Mouse (Mus musculus) liver, embryonic 15.5 days (tissue): Measurements from ENCODE around the gene Slc22a21. TPM values are rescaled to one million over a fixed set of nuclear protein-coding genes. Genes with fewer than 3 reads are reported as not detected.
"Not testable (repeated sequence)": the region's sequence is repeated elsewhere in the genome, so short reads cannot be mapped to it uniquely, and the experiment has no call there.

Source experiments
- ATAC-seq: fragments of 200-750 bp; cut with Nextera tagmentation; 2 replicates; pipeline ENCODE4 v1.8.0; 2017; ENCODE audit warnings: moderate number of reproducible peaks, mild to moderate bottlenecking, moderate library complexity; ENCODE audit not compliant: insufficient read depth
- H3K27ac ChIP-seq: fragments of 300-500 bp; sonication (generic); replicated peaks from 2 replicates; pipeline ENCODE4 v1.5.1; 2015; ENCODE audit warnings: mild to moderate bottlenecking, inconsistent platforms
- H3K27me3 ChIP-seq: fragments of 300-500 bp; sonication (generic); 2 replicates; pipeline ENCODE4 v1.6.1; 2015; ENCODE audit warnings: mild to moderate bottlenecking, inconsistent platforms
- H3K36me3 ChIP-seq: fragments of 300-500 bp; sonication (generic); replicated peaks from 2 replicates; pipeline ENCODE4 v1.6.1; 2015; ENCODE audit warnings: moderate library complexity, mild to moderate bottlenecking, inconsistent platforms
- H3K4me1 ChIP-seq: fragments of 300-500 bp; sonication (generic); replicated peaks from 2 replicates; pipeline ENCODE4 v1.6.1; 2015; ENCODE audit warnings: inconsistent platforms
- H3K4me2 ChIP-seq: fragments of 300-500 bp; sonication (generic); 2 replicates; pipeline ENCODE4 v1.6.1; 2015; ENCODE audit warnings: moderate library complexity, mild to moderate bottlenecking, inconsistent platforms
- H3K4me3 ChIP-seq: fragments of 300-500 bp; sonication (generic); replicated peaks from 2 replicates; pipeline ENCODE4 v1.5.1; 2015; ENCODE audit warnings: mild to moderate bottlenecking, inconsistent platforms
- H3K9ac ChIP-seq: fragments of 300-500 bp; sonication (generic); 2 replicates; pipeline ENCODE4 v1.6.1; 2015; ENCODE audit warnings: moderate library complexity, mild to moderate bottlenecking, inconsistent platforms
- H3K9me3 ChIP-seq: fragments of 300-500 bp; sonication (generic); replicated peaks from 2 replicates; pipeline ENCODE4 v1.6.1; 2016; ENCODE audit warnings: inconsistent platforms
- WGBS: fragments of 180-500 bp; shearing (Covaris S2); methylation state at CpG from one replicate; pipeline ENCODE4 v1.1.7; 2015; ENCODE audit warnings: mixed read lengths; ENCODE audit not compliant: insufficient replicate concordance; 5-methylcytosine and 5-hydroxymethylcytosine counted together
- polyA plus RNA-seq: library from polyadenylated mRNA; unstranded; fragments of >200 nt; fragmentation: Nextera tagmentation; extraction: Ambion mirVana; gene quantifications from 2 replicates; pipeline ENCODE4 v1.2.1, GENCODE M21; 2015

Slc22a21 gene
- polyA plus RNA-seq, 1 experiment from 2014 or later, result 1.1 TPM

GRCm38 (mm10) chr11:53992264-53992663 is 12.1 kb upstream of the Slc22a21 start:
- Histone ChIP-seq H3K4me3 (no peak overlapping the region), H3K4me2 (no peak overlapping the region), H3K36me3 (peaks cover 100% of the 10 kb centered on the region), H3K27me3 (no peaks in the 10 kb centered on the region), H3K9ac (no peak overlapping the region), H3K9me3 (no peaks in the 10 kb centered on the region), H3K4me1 (no peaks in the 10 kb centered on the region), H3K27ac (no peak overlapping the region)
- 79% methylated on average over 4 of the region's 4 CpGs for WGBS
- no peak for ATAC-seq

GRCm38 (mm10) chr11:53989232-53989631 is 9.1 kb upstream of the Slc22a21 start:
- Histone ChIP-seq H3K4me1 (no peaks in the 10 kb centered on the region), H3K9me3 (no peaks in the 10 kb centered on the region), H3K9ac (no peak overlapping the region), H3K27ac (no peak overlapping the region), H3K4me2 (no peak overlapping the region), H3K4me3 (no peak overlapping the region), H3K27me3 (no peaks in the 10 kb centered on the region), H3K36me3 (peaks cover 99% of the 10 kb centered on the region)
- ATAC-seq, result no peak
- 50% methylated on average over 1 of the region's 1 CpGs for WGBS

- peaks cover 99% of the 10 kb centered on the region for H3K36me3 ChIP-seq
These were observed 7.9 kb upstream of the Slc22a21 start for GRCm38 (mm10) chr11:53988081-53988480.

GRCm38 (mm10) chr11:53981396-53981795 is 1.3 kb upstream of the Slc22a21 start:
- Histone ChIP-seq H3K9ac (no peak overlapping the region), H3K4me2 (no peak overlapping the region), H3K4me3 (no peak overlapping the region), H3K4me1 (peaks cover 18% of the 10 kb centered on the region), H3K27ac (no peak overlapping the region), H3K9me3 (no peaks in the 10 kb centered on the region), H3K36me3 (peaks cover 40% of the 10 kb centered on the region), H3K27me3 (peaks cover 16% of the 10 kb centered on the region)
- ATAC-seq, result no peak
- WGBS, result 84% methylated on average over 4 of the region's 4 CpGs

More at GRCm38 (mm10) chr11:53988081-53988480, 7.9 kb upstream of the Slc22a21 start:
- no peak overlapping the region for H3K27ac ChIP-seq
- H3K9me3 ChIP-seq, result no peaks in the 10 kb centered on the region
- H3K4me3 ChIP-seq, result no peak overlapping the region
- H3K27me3 ChIP-seq, result no peaks in the 10 kb centered on the region
- no peak overlapping the region for H3K4me2 ChIP-seq
- 88% methylated on average over 4 of the region's 4 CpGs for WGBS
- H3K9ac ChIP-seq, result no peak overlapping the region
- H3K4me1 ChIP-seq, result no peaks in the 10 kb centered on the region
- ATAC-seq, result no peak

- Histone ChIP-seq H3K4me2 (peak overlapping the region; percentile 96), H3K27me3 (peaks cover 16% of the 10 kb centered on the region), H3K9ac (peak overlapping the region; percentile 60), H3K4me1 (peaks cover 18% of the 10 kb centered on the region), H3K36me3 (peaks cover 21% of the 10 kb centered on the region), H3K4me3 (peak overlapping the region; percentile 59)
- H3K27ac ChIP-seq, H3K9me3 ChIP-seq, ATAC-seq: not testable (repeated sequence)
- under 1% methylated on average over 23 of the region's 23 CpGs for WGBS
These were observed 710 bp downstream of the Slc22a21 start for GRCm38 (mm10) chr11:53979456-53979787.

- no peak overlapping the region for H3K27ac ChIP-seq
- H3K9ac ChIP-seq, result no peak overlapping the region
- peaks cover 18% of the 10 kb centered on the region for H3K4me1 ChIP-seq
- ATAC-seq, result no peak
- H3K9me3 ChIP-seq, result no peaks in the 10 kb centered on the region
- no peak overlapping the region for H3K4me2 ChIP-seq
- peaks cover 5% of the 10 kb centered on the region for H3K36me3 ChIP-seq
- H3K27me3 ChIP-seq, result peaks cover 16% of the 10 kb centered on the region
- H3K4me3 ChIP-seq, result no peak overlapping the region
- 48% methylated on average over 3 of the region's 3 CpGs for WGBS
These were observed 2.5 kb downstream of the Slc22a21 start for GRCm38 (mm10) chr11:53977672-53978071.

GRCm38 (mm10) chr11:53975559-53975958 is 4.6 kb downstream of the Slc22a21 start:
- ATAC-seq, result no peak

GRCm38 (mm10) chr11:53958984-53959383 is 21.1 kb downstream of the Slc22a21 start:
- Histone ChIP-seq H3K4me3 (no peak overlapping the region), H3K9me3 (no peaks in the 10 kb centered on the region), H3K27me3 (no peaks in the 10 kb centered on the region), H3K9ac (no peak overlapping the region), H3K4me1 (no peaks in the 10 kb centered on the region), H3K4me2 (no peak overlapping the region), H3K27ac (no peak overlapping the region), H3K36me3 (no peaks in the 10 kb centered on the region)
- 54% methylated on average over 3 of the region's 3 CpGs for WGBS
- no peak for ATAC-seq

More at GRCm38 (mm10) chr11:53975559-53975958, 4.6 kb downstream of the Slc22a21 start:
- Histone ChIP-seq H3K9ac (no peak overlapping the region), H3K4me2 (no peak overlapping the region), H3K36me3 (no peaks in the 10 kb centered on the region), H3K4me3 (no peak overlapping the region), H3K4me1 (peaks cover 17% of the 10 kb centered on the region), H3K27ac (no peak overlapping the region), H3K27me3 (peaks cover 16% of the 10 kb centered on the region), H3K9me3 (no peaks in the 10 kb centered on the region)

- not testable (repeated sequence) for H3K9ac ChIP-seq, H3K4me3 ChIP-seq, H3K36me3 ChIP-seq, H3K4me1 ChIP-seq, ATAC-seq, H3K9me3 ChIP-seq, H3K4me2 ChIP-seq, H3K27ac ChIP-seq, H3K27me3 ChIP-seq
- WGBS, result 27% methylated on average over 4 of the region's 4 CpGs
These were observed 22.0 kb downstream of the Slc22a21 start for GRCm38 (mm10) chr11:53958176-53958575.

- 56% methylated on average over 1 of the region's 1 CpGs for WGBS
- no peak for ATAC-seq
- Histone ChIP-seq H3K4me2 (no peak overlapping the region), H3K4me1 (no peaks in the 10 kb centered on the region), H3K27me3 (no peaks in the 10 kb centered on the region), H3K9me3 (no peaks in the 10 kb centered on the region), H3K27ac (no peak overlapping the region), H3K9ac (no peak overlapping the region), H3K4me3 (no peak overlapping the region), H3K36me3 (no peaks in the 10 kb centered on the region)
These were observed 23.5 kb downstream of the Slc22a21 start for GRCm38 (mm10) chr11:53956636-53957035.

GRCm38 (mm10) chr11:53954653-53955052 is 25.5 kb downstream of the Slc22a21 start:
- H3K9ac ChIP-seq, result no peak overlapping the region
- 71% methylated on average over 3 of the region's 3 CpGs for WGBS
- no peak overlapping the region for H3K4me2 ChIP-seq
- ATAC-seq, result no peak
- H3K4me3 ChIP-seq, result no peak overlapping the region
- peaks cover 3% of the 10 kb centered on the region; the same call in 1 of the 2 replicates for H3K36me3 ChIP-seq
- H3K27ac ChIP-seq, result no peak overlapping the region
- no peaks in the 10 kb centered on the region for H3K4me1 ChIP-seq
- no peaks in the 10 kb centered on the region for H3K9me3 ChIP-seq
- H3K27me3 ChIP-seq, result no peaks in the 10 kb centered on the region

GRCm38 (mm10) chr11:53950133-53950532 is 30.0 kb downstream of the Slc22a21 start:
- H3K9ac ChIP-seq, H3K4me1 ChIP-seq, H3K36me3 ChIP-seq, H3K27ac ChIP-seq, ATAC-seq, H3K9me3 ChIP-seq, H3K4me2 ChIP-seq, H3K4me3 ChIP-seq, H3K27me3 ChIP-seq: not testable (repeated sequence)
- 83% methylated on average over 2 of the region's 3 CpGs for WGBS
